Mouse (Mus musculus): ENCODE data around the gene Syn3.
"Not testable (repeated sequence)": the region's sequence is repeated elsewhere in the genome, so short reads cannot be mapped to it uniquely, and the experiment has no call there.

The Syn3 gene

GRCm38 (mm10) chr10:86418345-86418744 lies 80.4 kb downstream of the Syn3 start:
- DNase-seq (ENCODE audit: low read depth), result no peak

DNA sequence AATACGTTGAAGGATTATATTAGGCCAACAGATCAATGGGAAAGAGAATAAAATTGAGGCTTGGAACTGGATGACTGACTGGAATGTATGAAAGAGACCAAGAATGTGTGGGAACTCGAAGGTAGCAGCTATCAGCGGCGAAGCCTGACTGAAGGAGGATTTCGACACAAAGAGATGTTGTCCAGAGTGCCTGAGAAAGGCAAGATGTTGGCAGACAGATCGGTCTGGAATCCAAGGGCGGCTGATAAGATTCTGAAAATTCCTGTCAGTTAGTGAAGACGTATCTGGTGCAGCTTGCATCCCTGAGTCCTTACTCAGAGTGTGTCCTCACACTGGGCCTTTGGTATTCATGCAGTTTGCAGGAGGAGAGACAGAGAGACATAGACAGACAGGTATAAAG lies 81.9 kb downstream of the Syn3 start:
- DNase-seq (ENCODE audit: low read depth), result no peak

DNA sequence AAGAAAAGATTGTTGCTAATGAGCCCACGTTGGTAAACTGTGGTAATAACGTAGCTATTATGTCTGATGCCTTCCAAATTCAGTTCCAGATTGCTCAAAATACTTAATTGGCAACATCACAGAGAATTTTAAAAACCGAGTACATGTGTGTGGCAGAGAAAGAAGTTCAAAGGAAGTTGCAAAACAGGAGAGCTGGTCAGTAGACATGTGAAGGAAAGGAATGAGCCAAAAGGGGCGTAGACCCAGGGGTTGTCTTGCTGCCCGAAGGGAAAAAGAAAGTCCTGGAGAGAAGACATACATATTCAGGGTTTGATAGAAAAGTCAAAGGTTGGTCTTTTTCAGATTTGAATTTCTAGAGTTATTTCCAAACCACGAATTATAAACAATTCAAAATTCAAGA lies 87.8 kb downstream of the Syn3 start:
- DNase-seq (ENCODE audit: low read depth), result no peak

DNA sequence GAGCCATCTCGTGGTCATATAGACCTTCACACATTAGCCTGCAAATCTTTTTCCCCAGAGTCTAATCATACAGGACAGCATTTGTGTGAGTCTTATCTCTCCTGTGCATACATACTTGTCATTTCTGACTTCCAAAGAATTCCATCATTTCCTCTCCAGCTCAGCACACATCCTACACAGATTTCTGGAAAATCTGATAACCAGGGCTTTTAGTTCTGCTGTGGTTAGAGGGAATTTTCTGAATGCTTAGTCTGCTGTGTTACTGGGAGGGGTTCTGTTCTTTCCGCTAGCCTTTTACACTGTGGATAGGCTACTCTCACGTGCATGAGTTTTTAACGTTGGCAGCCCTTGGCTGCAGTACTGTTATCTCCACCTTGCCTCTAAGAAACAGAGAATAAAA lies 91.7 kb downstream of the Syn3 start:
- DNase-seq (ENCODE audit: low read depth), result no peak

- no peak for DNase-seq (ENCODE audit: low read depth)
Observed at GRCm38 (mm10) chr10:86398347-86398720, 100.4 kb downstream of the Syn3 start.

DNA sequence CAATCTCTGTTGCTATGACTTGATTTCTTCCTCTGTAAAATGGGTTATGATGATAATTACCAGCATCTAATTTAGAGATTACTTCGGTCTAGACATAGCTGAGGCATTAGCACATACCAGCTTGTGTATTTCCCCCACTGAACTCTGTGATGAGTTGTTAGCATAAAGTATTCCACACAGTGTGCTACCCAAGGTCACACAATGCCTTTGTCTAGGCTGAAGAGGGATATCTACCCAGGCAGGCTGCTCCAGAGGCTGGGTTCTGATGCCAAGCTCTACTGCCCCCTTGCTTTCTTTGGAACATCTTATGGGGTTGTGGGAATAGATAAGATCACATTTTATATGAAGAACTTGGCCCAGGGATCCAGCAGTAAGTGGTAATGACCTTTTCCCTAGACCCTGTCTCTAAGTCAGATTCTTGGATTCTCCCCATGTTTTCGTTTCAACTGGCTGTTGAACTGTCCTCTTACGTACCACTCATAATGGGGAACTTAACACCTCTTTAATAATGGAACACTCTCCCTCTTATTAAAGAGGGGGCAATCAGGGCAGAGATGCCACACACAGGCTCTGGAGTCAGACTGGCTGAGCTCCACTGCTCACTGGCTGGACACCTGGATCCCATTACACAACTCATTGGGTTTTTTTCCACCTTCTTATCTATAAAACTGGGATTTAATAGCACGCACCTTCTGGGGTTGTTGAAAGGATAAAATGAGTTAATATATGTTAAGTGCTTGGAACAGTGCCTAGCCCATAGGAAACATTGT lies 100.9 kb downstream of the Syn3 start:
- no peak for DNase-seq (ENCODE audit: low read depth)

DNA sequence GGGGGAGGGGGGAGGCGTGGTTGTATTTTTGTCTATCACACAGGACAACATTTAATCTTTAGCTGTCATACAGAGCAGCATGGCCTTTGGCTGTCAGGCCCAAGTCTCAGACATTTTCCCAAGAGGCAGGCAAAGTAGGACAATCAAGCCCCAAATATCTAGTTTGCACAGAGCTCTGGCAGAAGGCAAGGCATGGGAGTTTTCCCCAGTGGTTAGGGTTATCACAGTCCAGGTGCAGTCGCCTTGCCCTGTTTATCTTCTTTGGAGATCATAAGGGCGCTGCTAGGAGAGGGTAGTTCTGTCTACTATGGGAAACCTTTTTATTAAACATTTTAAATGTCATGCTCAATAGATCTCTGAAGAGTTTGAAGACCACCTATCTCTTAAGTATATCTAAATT lies 106.3 kb downstream of the Syn3 start:
- DNase-seq (ENCODE audit: low read depth), result no peak

GRCm38 (mm10) chr10:86389913-86390312 lies 108.8 kb downstream of the Syn3 start:
- DNase-seq (ENCODE audit: low read depth), result no peak

- no peak for DNase-seq (ENCODE audit: low read depth)
Observed at GRCm38 (mm10) chr10:86389357-86389756, 109.3 kb downstream of the Syn3 start.

- no peak for DNase-seq (ENCODE audit: low read depth)
Observed at GRCm38 (mm10) chr10:86388803-86389202, 109.9 kb downstream of the Syn3 start.

DNA sequence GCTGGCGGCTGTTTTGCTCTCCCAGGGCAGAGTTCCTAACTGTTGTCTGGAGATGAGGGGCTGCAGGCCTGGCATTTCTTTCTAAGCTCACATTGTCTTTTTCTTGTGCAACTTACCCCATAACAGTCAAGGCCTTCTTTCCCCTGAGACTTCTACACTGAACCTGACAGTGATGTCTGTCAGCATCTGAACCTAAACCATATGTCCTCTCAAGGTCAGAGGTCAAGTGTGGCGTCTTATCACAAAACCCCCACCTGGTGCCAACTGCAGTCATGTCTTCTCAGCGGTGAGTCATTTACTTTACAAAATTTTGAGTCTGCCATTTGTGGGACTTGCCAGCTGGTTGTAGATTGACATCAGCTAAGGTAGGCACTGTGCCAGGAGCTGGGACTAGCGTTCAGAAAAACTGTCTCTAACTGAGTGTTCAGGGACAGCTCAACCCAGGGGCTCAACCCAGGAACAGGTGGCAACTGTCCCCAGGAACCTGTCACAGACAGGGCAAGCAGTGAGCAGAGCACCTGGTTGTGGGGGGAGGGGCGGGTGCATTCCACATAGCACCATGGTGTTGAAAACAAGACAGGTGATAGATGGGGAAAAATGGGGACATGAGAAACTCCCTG lies 110.8 kb downstream of the Syn3 start:
- DNase-seq (ENCODE audit: low read depth), result no peak

GRCm38 (mm10) chr10:86386232-86386631 lies 112.5 kb downstream of the Syn3 start:
- DNase-seq (ENCODE audit: low read depth), result no peak

GRCm38 (mm10) chr10:86385656-86386055 lies 113.0 kb downstream of the Syn3 start:
- peak; percentile 5 for DNase-seq (ENCODE audit: low read depth)

DNA sequence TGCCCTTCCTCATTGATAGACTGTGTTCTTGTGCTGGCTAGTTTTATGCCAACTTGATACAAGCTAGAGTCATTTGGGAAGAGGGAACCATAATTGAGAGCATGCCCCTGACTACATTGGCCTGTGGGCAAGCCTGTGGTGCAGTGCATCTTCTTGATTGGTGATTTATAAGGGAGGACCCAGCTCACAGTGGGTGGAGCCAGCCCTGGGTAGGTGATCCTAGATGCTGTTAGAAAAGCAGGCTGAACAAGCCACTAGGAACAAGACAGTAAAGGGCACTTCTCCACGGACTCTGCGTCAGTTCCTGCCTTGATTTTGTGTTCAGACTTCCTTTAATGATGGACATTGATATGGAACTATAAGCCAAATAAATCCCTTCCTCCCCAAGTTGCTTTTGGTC lies 114.0 kb downstream of the Syn3 start:
- DNase-seq (ENCODE audit: low read depth), result no peak

- DNase-seq (ENCODE audit: low read depth), result no peak
Observed at GRCm38 (mm10) chr10:86381922-86382260, 116.8 kb downstream of the Syn3 start.

DNA sequence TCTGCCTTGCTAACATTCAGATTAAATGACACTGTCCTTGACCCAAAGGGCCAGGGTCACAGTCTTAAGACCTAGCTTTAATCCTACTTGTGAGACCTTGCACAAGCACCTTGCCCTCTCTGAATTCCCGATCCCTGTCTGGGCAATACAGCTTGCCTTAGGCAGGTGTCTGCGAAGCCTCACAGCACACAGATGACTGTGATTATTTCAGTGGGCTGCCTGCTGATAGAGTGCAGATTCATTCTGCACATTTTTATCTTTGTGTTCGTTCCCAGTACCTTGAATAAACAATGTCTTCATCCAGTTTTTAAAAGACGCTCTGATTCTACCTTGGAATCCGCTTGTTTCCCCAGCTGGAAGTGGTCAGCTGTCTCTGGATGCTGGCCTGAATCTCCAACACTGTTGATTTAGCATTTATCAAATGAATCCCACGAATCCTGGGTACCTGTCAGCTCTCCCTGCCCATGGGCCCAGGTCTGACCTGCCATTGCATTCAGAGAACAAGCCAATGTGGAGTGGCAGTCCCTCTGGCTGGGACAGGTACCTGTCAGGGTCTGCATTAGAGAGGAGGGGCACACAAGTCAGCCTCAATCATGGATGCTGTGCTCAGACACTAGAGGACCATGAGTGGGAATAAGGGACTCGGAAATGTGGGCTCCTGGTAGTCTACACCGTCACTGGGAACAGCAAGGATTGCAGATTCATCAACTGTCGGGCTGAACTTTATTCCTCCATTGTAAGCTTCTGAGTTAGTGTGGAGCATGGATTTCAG lies 117.4 kb downstream of the Syn3 start:
- no peak for DNase-seq (ENCODE audit: low read depth)

DNA sequence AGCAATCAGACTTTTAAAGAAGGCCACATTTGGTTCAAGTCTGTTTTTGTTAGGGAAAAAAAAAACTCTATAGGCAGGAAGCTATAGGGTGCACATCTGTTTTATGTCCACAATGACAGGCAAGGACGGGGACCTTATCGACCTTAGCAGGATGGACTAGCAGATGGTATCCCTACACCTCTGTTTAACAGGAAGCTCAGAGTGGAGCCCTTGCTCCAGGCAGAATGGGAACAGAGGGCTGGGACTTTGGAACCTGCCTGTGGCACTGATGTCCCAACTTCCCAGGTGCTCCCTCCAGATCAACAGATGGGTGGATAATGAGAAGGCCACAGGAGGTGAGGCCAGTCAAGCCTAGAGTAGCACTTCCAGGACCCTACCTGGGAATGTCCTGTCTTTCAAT lies 118.1 kb downstream of the Syn3 start:
- DNase-seq (ENCODE audit: low read depth), result no peak

GRCm38 (mm10) chr10:86378803-86379202 lies 119.9 kb downstream of the Syn3 start:
- DNase-seq (ENCODE audit: low read depth), result not testable (repeated sequence)

GRCm38 (mm10) chr10:86376392-86377185 lies 122.1 kb downstream of the Syn3 start:
- no peak for DNase-seq (ENCODE audit: low read depth)

DNA sequence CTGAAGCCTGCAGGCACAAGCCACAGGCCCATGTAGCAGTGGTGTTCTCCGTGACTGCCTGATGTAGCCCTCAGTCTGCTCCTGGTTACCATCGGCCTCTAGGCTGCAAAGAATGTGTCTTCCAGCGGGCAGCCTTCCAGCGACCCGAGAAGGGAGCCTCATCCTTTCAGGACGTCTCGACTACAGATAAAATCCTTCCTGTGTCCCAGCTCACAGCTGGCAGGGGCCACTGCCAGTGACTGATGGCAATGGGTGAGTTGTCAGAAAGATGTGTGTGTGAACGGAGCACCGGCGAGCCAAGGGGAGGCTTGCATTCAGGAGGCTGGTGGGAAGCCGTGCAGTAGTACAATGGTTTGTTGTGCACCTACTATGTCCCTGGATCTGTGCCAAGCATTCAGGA lies 122.8 kb downstream of the Syn3 start:
- DNase-seq (ENCODE audit: low read depth), result no peak

DNA sequence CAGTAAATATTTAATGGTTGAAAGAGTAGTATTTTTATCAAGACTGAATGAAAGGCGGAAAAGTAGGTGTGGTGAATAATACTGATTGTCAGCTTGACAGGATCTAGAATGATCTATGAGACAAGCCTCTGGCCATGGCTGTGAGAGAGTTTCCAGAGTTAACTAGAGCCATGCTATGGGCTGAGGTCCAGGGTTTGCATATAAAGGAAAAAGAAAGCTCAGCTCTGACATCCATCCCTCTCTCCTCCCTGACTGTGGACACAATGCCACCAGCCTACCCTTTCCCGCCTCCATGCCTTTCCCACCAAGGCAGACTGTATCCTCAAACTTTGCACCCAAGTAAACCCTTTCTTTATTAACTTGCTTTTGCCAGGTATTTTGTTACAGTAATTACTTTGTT lies 124.6 kb downstream of the Syn3 start:
- no peak for DNase-seq (ENCODE audit: low read depth)

DNA sequence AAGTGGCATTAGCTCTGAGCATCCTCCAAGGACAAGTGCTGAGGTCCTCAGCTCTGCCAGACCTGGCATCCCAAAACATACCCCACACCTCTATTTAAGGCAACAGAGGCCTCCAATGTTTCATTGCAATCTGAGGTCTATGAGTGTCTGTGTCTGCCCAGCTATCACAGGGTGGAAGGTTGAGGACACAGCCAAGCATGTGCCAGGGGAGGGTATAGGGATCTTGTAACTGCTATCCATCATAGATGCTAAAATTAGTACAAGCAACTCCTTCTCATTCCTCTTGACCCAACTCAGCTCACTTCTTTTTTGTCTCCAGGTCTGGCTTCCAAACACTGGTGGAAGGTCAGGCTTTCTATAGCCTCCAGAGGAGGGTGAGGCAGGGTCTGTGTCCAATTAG lies 127.1 kb downstream of the Syn3 start:
- DNase-seq (ENCODE audit: low read depth), result no peak

GRCm38 (mm10) chr10:86369346-86369745 lies 129.3 kb downstream of the Syn3 start:
- DNase-seq (ENCODE audit: low read depth), result no peak

All from naive thymus-derived CD4-positive, alpha-beta T cell, adult 2 months (primary cell).